Mouse (Mus musculus): ENCODE results near the gene Cacnb4. TPM values are rescaled to one million over a fixed set of nuclear protein-coding genes. Genes with fewer than 3 reads are reported as not detected.
A peak's percentile ranks its signal among the peaks of the same experiment; 100 is the strongest.

Cacnb4 gene
- total and polyA plus RNA-seq, 3 experiments = 0.16 to 0.61 (median 0.29) TPM

DNA sequence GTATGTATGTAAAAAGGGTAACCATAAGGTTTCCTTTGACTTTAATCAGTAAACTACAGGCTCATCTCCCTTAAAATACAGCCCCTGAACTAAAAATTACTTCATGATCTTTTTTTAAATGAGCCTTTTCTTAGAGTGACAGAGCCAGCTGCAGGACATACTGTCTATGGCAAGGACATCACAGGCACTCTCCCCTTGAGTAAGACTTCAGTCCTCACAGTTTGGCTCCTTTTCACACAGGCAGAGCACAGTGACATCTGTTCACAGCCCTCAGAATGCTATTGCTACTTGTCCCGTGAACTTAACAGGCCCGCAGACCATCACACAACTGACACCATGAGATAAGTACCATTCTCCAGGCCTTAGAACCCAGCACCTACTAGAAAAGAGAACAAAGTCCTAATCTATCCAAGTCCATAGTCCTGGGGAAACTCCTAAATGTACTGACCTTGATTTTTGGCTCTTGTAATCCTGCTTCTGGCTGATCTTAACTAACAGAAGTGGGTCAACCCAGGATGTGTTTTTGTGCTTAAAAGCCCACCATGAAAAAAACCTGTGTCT is 286.1 kb downstream of the Cacnb4 start:
- intact Hi-C loops (cut with DNase I) = no loop called here
- TF ChIP-seq EP300 (IDR thresholded peaks at IDR 0.05; ENCODE audit: insufficient read depth, low read depth, low read length) (no peak), POLR2A (IDR thresholded peaks at IDR 0.05; ENCODE audit: insufficient read depth, low read depth, low read length) (no peak), CTCF (IDR thresholded peaks at IDR 0.05) (no peak)
- Histone ChIP-seq H3K27me3 (ENCODE audit: control insufficient read depth, insufficient read depth, low read length) (no peaks in the 10 kb centered on the region), H3K27ac (no peak overlapping the region), H3K36me3 (ENCODE audit: control insufficient read depth, insufficient read depth, low read length) (peaks cover 3% of the 10 kb centered on the region; the same call in 1 of the 2 replicates), H3K9ac (ENCODE audit: low read depth, low read length) (no peak overlapping the region), H3K79me2 (replicated peaks; ENCODE audit: control insufficient read depth, insufficient read depth, low read length) (no peaks in the 10 kb centered on the region), H3K4me3 (no peak overlapping the region), H3K4me1 (ENCODE audit: control insufficient read depth, insufficient read depth, low read length) (no peaks in the 10 kb centered on the region; the same call in 1 of the 2 replicates)
- DNase-seq = no peak
- WGBS = 53% methylated on average over 2 of the region's 2 CpGs

DNA sequence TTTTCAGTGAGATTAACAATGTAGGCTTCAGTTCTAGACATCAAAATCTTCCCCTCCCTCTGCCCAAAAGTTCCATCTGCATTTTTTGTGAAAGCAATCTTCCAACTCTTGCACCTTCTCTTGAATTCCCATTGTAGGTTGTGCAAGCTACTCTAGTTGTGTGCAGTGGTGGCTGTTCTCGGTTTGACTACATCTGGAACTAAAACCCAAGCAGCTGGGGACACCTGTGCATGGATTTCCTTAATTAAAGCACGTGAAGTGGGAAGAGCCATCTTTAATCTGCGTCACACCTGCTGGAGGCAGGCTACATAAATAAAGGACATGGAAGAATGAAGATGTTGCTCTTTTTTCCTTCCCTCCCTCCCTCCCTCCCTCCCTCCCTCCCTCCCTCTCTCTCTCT is 286.7 kb downstream of the Cacnb4 start:
- no peak overlapping the region for H3K9ac ChIP-seq (ENCODE audit: low read depth, low read length)
- TF ChIP-seq CTCF (IDR thresholded peaks at IDR 0.05) (no peak), POLR2A (IDR thresholded peaks at IDR 0.05; ENCODE audit: insufficient read depth, low read depth, low read length) (no peak), EP300 (IDR thresholded peaks at IDR 0.05; ENCODE audit: insufficient read depth, low read depth, low read length) (no peak)
- no peaks in the 10 kb centered on the region for H3K27me3 ChIP-seq (ENCODE audit: control insufficient read depth, insufficient read depth, low read length)
- H3K36me3 ChIP-seq (ENCODE audit: control insufficient read depth, insufficient read depth, low read length) = peaks cover 3% of the 10 kb centered on the region; the same call in 1 of the 2 replicates
- intact Hi-C loops (cut with DNase I) = no loop called here
- H3K4me1 ChIP-seq (ENCODE audit: control insufficient read depth, insufficient read depth, low read length) = no peaks in the 10 kb centered on the region; the same call in 1 of the 2 replicates
- no peak overlapping the region for H3K27ac ChIP-seq
- no peak for DNase-seq
- WGBS = 82% methylated on average over 3 of the region's 3 CpGs
- H3K79me2 ChIP-seq (replicated peaks; ENCODE audit: control insufficient read depth, insufficient read depth, low read length) = no peaks in the 10 kb centered on the region
- no peak overlapping the region for H3K4me3 ChIP-seq

DNA sequence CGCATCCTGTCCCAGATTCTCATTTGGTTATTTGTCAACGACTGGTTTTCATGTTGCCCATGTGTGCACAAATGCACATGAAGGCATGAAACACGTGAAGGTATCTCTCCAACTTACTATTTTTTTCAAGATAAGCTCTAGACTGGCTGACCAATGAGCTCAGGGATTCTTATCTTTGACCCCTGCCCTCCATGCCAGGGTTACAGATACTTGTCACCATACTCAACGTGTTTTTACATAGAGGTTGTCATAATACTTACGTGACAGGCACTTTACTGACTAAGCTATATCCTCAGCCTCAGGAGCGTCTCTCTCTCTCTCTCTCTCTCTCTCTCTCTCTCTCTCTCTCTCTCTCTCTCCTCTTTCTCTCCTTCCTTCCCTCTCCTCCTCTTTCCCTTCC is 290.2 kb downstream of the Cacnb4 start:
- no peak for DNase-seq
- intact Hi-C loops (cut with DNase I) = no loop called here
- TF ChIP-seq POLR2A (IDR thresholded peaks at IDR 0.05; ENCODE audit: insufficient read depth, low read depth, low read length) = no peak
- TF ChIP-seq CTCF (IDR thresholded peaks at IDR 0.05) = no peak
- TF ChIP-seq EP300 (IDR thresholded peaks at IDR 0.05; ENCODE audit: insufficient read depth, low read depth, low read length) = no peak
- 55% methylated on average over 6 of the region's 6 CpGs for WGBS
- no peaks in the 10 kb centered on the region; the same call in 1 of the 2 replicates for H3K4me1 ChIP-seq (ENCODE audit: control insufficient read depth, insufficient read depth, low read length)
- H3K79me2 ChIP-seq (replicated peaks; ENCODE audit: control insufficient read depth, insufficient read depth, low read length) = no peaks in the 10 kb centered on the region
- H3K4me3 ChIP-seq = no peak overlapping the region
- no peak overlapping the region for H3K9ac ChIP-seq (ENCODE audit: low read depth, low read length)
- no peaks in the 10 kb centered on the region for H3K27me3 ChIP-seq (ENCODE audit: control insufficient read depth, insufficient read depth, low read length)
- no peak overlapping the region for H3K27ac ChIP-seq
- H3K36me3 ChIP-seq (ENCODE audit: control insufficient read depth, insufficient read depth, low read length) = peaks cover 3% of the 10 kb centered on the region; the same call in 1 of the 2 replicates

DNA sequence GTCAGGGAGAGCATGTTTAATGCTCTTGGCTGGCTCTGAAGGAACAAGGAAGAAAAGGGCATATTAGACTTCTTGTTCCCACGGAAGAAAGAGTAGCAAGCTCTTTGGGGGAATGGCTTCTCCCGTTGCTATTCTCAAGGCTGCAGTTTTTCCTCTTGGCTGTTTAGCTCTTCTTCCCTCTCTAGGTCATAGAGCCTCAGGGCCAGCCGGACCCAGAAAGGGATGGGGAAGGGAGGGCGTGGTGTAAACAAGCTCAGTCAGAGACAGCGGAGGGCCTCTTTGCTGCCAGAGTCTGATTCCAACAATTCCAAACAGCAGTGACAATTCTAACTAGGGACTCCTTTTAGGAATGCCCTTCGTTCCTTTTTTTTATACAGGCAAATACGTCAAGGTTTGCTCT is 290.6 kb downstream of the Cacnb4 start:
- Histone ChIP-seq H3K4me1 (ENCODE audit: control insufficient read depth, insufficient read depth, low read length) (no peaks in the 10 kb centered on the region; the same call in 1 of the 2 replicates), H3K27ac (peak overlapping the region; percentile 33), H3K4me3 (no peak overlapping the region), H3K27me3 (ENCODE audit: control insufficient read depth, insufficient read depth, low read length) (no peaks in the 10 kb centered on the region), H3K9ac (ENCODE audit: low read depth, low read length) (no peak overlapping the region), H3K36me3 (ENCODE audit: control insufficient read depth, insufficient read depth, low read length) (peaks cover 3% of the 10 kb centered on the region; the same call in 1 of the 2 replicates), H3K79me2 (replicated peaks; ENCODE audit: control insufficient read depth, insufficient read depth, low read length) (no peaks in the 10 kb centered on the region)
- intact Hi-C loops (cut with DNase I) = no loop called here
- DNase-seq = peak in 1 of 2 experiments; percentile 20
- 18% methylated on average over 7 of the region's 7 CpGs for WGBS
- TF ChIP-seq CTCF (IDR thresholded peaks at IDR 0.05) = no peak
- no peak for TF ChIP-seq EP300 (IDR thresholded peaks at IDR 0.05; ENCODE audit: insufficient read depth, low read depth, low read length)
- no peak for TF ChIP-seq POLR2A (IDR thresholded peaks at IDR 0.05; ENCODE audit: insufficient read depth, low read depth, low read length)

DNA sequence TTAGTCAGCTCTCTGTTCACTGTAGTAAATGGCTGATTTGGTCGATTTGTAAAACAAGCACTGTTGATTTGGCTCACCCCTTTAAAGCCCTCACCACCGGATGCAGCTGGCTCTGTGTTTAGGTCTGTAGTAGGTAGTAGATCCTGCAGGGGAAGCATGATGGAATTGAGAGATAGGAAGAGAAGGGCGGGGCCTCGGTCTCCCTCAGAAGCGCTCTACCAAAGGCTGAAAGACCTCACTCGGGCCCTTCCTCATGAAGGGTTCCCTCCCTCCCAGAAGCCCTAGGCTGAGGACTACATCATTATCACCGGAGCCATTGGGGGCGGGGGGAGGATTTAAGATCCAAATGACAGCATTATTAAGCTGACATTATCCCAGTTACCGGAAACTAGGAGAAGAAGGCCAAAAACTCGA is 297.8 kb downstream of the Cacnb4 start:
- 53% methylated on average over 10 of the region's 10 CpGs for WGBS
- Histone ChIP-seq H3K36me3 (ENCODE audit: control insufficient read depth, insufficient read depth, low read length) (no peaks in the 10 kb centered on the region), H3K9ac (ENCODE audit: low read depth, low read length) (no peak overlapping the region), H3K79me2 (replicated peaks; ENCODE audit: control insufficient read depth, insufficient read depth, low read length) (no peaks in the 10 kb centered on the region), H3K4me1 (ENCODE audit: control insufficient read depth, insufficient read depth, low read length) (no peaks in the 10 kb centered on the region), H3K27ac (no peak overlapping the region), H3K4me3 (no peak overlapping the region), H3K27me3 (ENCODE audit: control insufficient read depth, insufficient read depth, low read length) (no peaks in the 10 kb centered on the region)
- DNase-seq = peak in 1 of 2 experiments; percentile 8
- TF ChIP-seq EP300 (IDR thresholded peaks at IDR 0.05; ENCODE audit: insufficient read depth, low read depth, low read length) (no peak), POLR2A (IDR thresholded peaks at IDR 0.05; ENCODE audit: insufficient read depth, low read depth, low read length) (no peak), CTCF (IDR thresholded peaks at IDR 0.05) (no peak)
- intact Hi-C loops (cut with DNase I) = loop anchor here (5.0 kb wide), 1 partner anchor 47 kb away; no protein-coding TSS in a partner anchor

DNA sequence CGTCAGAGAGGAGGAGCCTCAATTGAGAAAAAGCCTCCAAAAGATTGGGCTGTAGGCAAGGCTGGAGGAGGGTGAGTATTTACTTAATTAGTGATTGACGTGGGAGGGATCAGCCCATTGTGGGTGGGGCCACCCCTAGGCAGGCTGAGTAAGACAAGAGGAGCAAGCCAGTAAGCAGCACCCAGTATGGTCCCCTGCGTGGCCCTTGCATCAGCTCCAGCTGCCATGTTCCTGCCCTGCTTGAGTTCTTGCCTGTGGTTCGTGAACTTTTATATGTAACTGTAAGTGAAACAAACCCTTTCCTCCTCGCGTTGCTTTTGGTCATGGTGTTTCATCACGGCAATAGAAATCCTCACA is 298.2 kb downstream of the Cacnb4 start, which contains the start of gene Neb:
Neb (minus strand) TSS at position 27 of the 357 bp plus-strand sequence.
- H3K27me3 ChIP-seq (ENCODE audit: control insufficient read depth, insufficient read depth, low read length) = no peaks in the 10 kb centered on the region
- peak; percentile 27 to 33 for DNase-seq
- H3K4me1 ChIP-seq (ENCODE audit: control insufficient read depth, insufficient read depth, low read length) = no peaks in the 10 kb centered on the region
- TF ChIP-seq CTCF (IDR thresholded peaks at IDR 0.05) (no peak), POLR2A (IDR thresholded peaks at IDR 0.05; ENCODE audit: insufficient read depth, low read depth, low read length) (0 out of 2 replicates have a peak, but pooled peaks have one; percentile 37)
- intact Hi-C loops (cut with DNase I) = loop anchor here (5.0 kb wide), 1 partner anchor 46 kb away; no protein-coding TSS in a partner anchor
- no peaks in the 10 kb centered on the region for H3K79me2 ChIP-seq (replicated peaks; ENCODE audit: control insufficient read depth, insufficient read depth, low read length)
- H3K4me3 ChIP-seq = no peak within 1 kb of the TSS
- WGBS = 48% methylated on average over 7 of the region's 7 CpGs
- H3K27ac ChIP-seq = no peak within 1 kb of the TSS
- H3K9ac ChIP-seq (ENCODE audit: low read depth, low read length) = no peak within 1 kb of the TSS
- no peaks in the 10 kb centered on the region for H3K36me3 ChIP-seq (ENCODE audit: control insufficient read depth, insufficient read depth, low read length)

Other genes with a start within 250 kb of the Cacnb4 start
- gene Stam2, start 65.5 kb upstream of the Cacnb4 start, total RNA-seq (2021) = 10 to 100 TPM; 16.4 to 17.1 TPM
- gene Stam2, start 65.5 kb upstream of the Cacnb4 start, polyA plus RNA-seq (2012; rRNA removed) = 5.9 and 8.8 TPM in 2 replicates
- gene Fmnl2, start 181.0 kb upstream of the Cacnb4 start, total RNA-seq (2021) = 1 to 10 TPM; 4.5 to 6.3 TPM
- gene Fmnl2, start 181.0 kb upstream of the Cacnb4 start, polyA plus RNA-seq (2012; rRNA removed) = 1.2 and 2.9 TPM in 2 replicates

Data from heart, adult 2 months (tissue).